Mouse (Mus musculus) midbrain, postnatal 0 days (tissue): Measurements from ENCODE around the gene Znfx1. TPM values are rescaled to one million over a fixed set of nuclear protein-coding genes. Genes with fewer than 3 reads are reported as not detected.

Source experiments
- ATAC-seq: fragments of 200-750 bp; cut with Nextera tagmentation; 2 replicates; pipeline ENCODE4 v1.8.0; 2017; ENCODE audit warnings: moderate number of reproducible peaks, mild to moderate bottlenecking, moderate TSS enrichment, moderate library complexity; ENCODE audit not compliant: low FRiP score
- DNase-seq: peaks from one replicate; pipeline ENCODE4 v3.0.0-alpha.2; 2015; ENCODE audit warnings: low spot score
- H3K27ac ChIP-seq: fragments of 300-500 bp; sonication (generic); 2 replicates; pipeline ENCODE4 v1.5.1; 2014; ENCODE audit warnings: low read depth, mild to moderate bottlenecking, low read length, mixed read lengths
- H3K27me3 ChIP-seq: fragments of 300-500 bp; sonication (generic); 2 replicates; pipeline ENCODE4 v1.6.1; 2014; ENCODE audit warnings: low read length, control low read depth, mixed read lengths; ENCODE audit not compliant: insufficient read depth
- H3K36me3 ChIP-seq: fragments of 300-500 bp; sonication (generic); 2 replicates; pipeline ENCODE4 v1.6.1; 2014; ENCODE audit warnings: low read length, control low read depth, mixed read lengths; ENCODE audit not compliant: insufficient read depth
- H3K4me1 ChIP-seq: fragments of 300-500 bp; sonication (generic); 2 replicates; pipeline ENCODE4 v1.6.1; 2014; ENCODE audit warnings: mild to moderate bottlenecking, control low read depth, antibody characterized with exemption, low read length, mixed read lengths; ENCODE audit not compliant: insufficient read depth
- H3K4me2 ChIP-seq: fragments of 300-500 bp; sonication (generic); 2 replicates; pipeline ENCODE4 v1.6.1; 2014; ENCODE audit warnings: low read depth, mild to moderate bottlenecking, low read length, mixed read lengths; ENCODE audit not compliant: poor library complexity, severe bottlenecking
- H3K4me3 ChIP-seq: fragments of 300-500 bp; sonication (generic); 2 replicates; pipeline ENCODE4 v1.5.1; 2014; ENCODE audit warnings: low read depth, mild to moderate bottlenecking, low read length, moderate library complexity
- H3K9ac ChIP-seq: fragments of 300-500 bp; sonication (generic); replicated peaks from 2 replicates; pipeline ENCODE4 v1.6.1; 2014; ENCODE audit warnings: mild to moderate bottlenecking, low read length, moderate library complexity, mixed read lengths; ENCODE audit not compliant: poor library complexity, severe bottlenecking
- H3K9me3 ChIP-seq: fragments of 300-500 bp; sonication (generic); 2 replicates; pipeline ENCODE4 v1.6.1; 2016; ENCODE audit warnings: low read length, control low read depth
- CTCF ChIP-seq: IDR thresholded peaks from 2 replicates; pipeline ENCODE4 v1.5.1; 2016; ENCODE audit warnings: antibody characterized with exemption, mild to moderate bottlenecking
- WGBS: fragments of 180-500 bp; shearing (Covaris S2); extraction: QIAGEN DNeasy Blood & Tissue Kit; methylation state at CpG from one replicate; pipeline ENCODE4 v1.1.7; 2014; 5-methylcytosine and 5-hydroxymethylcytosine counted together
- polyA plus RNA-seq: library from polyadenylated mRNA; unstranded; fragments of >200 nt; fragmentation: Nextera tagmentation; extraction: Ambion mirVana; gene quantifications from 2 replicates; pipeline ENCODE4 v1.2.1, GENCODE M21; 2015
- total RNA-seq: library from RNA; depleted of rRNA; stranded (reverse); fragments of >200 nt; gene quantifications from 2 replicates; pipeline ENCODE4 v1.2.3, GENCODE M21; 2014; rRNA removed

The Znfx1 gene
- total RNA-seq (28.4 and 32.2 TPM in 2 replicates), polyA plus RNA-seq (4.7 and 6.0 TPM in 2 replicates)

GRCm38 (mm10) chr2:167062965-167063880, at the start of gene Znfx1:
TSS of gene Znfx1 (minus strand) at chr2:167063015.
- WGBS = under 1% methylated on average over 56 of the region's 57 CpGs
- Histone ChIP-seq H3K27ac (peak within 1 kb of the TSS; percentile 84), H3K36me3 (peaks cover 9% of the 10 kb centered on the region), H3K9ac (peak within 1 kb of the TSS; percentile 93), H3K9me3 (no peaks in the 10 kb centered on the region), H3K27me3 (no peaks in the 10 kb centered on the region), H3K4me3 (peak within 1 kb of the TSS; percentile 91), H3K4me2 (peak within 1 kb of the TSS; percentile 86), H3K4me1 (peaks cover 11% of the 10 kb centered on the region; the same call in 1 of the 2 replicates)
- peak; percentile 96 for DNase-seq
- ATAC-seq = peak; percentile 92
- peak; percentile 44 for TF ChIP-seq CTCF

GRCm38 (mm10) chr2:167112259-167112658, 49.4 kb upstream of the Znfx1 start:
- H3K4me1 ChIP-seq = no peaks in the 10 kb centered on the region
- H3K27me3 ChIP-seq = no peaks in the 10 kb centered on the region
- TF ChIP-seq CTCF = no peak
- DNase-seq (peak; percentile 61), ATAC-seq (peak; percentile 48)
- H3K36me3 ChIP-seq = no peaks in the 10 kb centered on the region
- WGBS = 23% methylated on average over 7 of the region's 7 CpGs
- no peak overlapping the region for H3K4me3 ChIP-seq
- no peak overlapping the region for H3K9ac ChIP-seq
- H3K27ac ChIP-seq = no peak overlapping the region
- no peaks in the 10 kb centered on the region for H3K9me3 ChIP-seq
- H3K4me2 ChIP-seq = no peak overlapping the region

- TF ChIP-seq CTCF = no peak
- 79% methylated on average over 8 of the region's 8 CpGs for WGBS
- no peaks in the 10 kb centered on the region for H3K9me3 ChIP-seq
- H3K4me1 ChIP-seq = no peaks in the 10 kb centered on the region
- ATAC-seq (no peak), DNase-seq (no peak)
- H3K4me3 ChIP-seq = no peak overlapping the region
- no peak overlapping the region for H3K27ac ChIP-seq
- no peak overlapping the region for H3K9ac ChIP-seq
- H3K27me3 ChIP-seq = no peaks in the 10 kb centered on the region
- no peak overlapping the region for H3K4me2 ChIP-seq
- H3K36me3 ChIP-seq = peaks cover 13% of the 10 kb centered on the region
Measured at GRCm38 (mm10) chr2:167109506-167109905, 46.7 kb upstream of the Znfx1 start.

- 55% methylated on average over 7 of the region's 7 CpGs for WGBS
Measured at GRCm38 (mm10) chr2:167103546-167103945, 40.7 kb upstream of the Znfx1 start.

GRCm38 (mm10) chr2:167101743-167102441, 39.1 kb upstream of the Znfx1 start:
- Histone ChIP-seq H3K4me1 (no peaks in the 10 kb centered on the region), H3K27ac (no peak overlapping the region), H3K4me3 (no peak overlapping the region), H3K27me3 (no peaks in the 10 kb centered on the region), H3K9ac (no peak overlapping the region), H3K36me3 (peaks cover 29% of the 10 kb centered on the region), H3K4me2 (no peak overlapping the region), H3K9me3 (no peaks in the 10 kb centered on the region)
- no peak for ATAC-seq
- no peak for TF ChIP-seq CTCF
- WGBS = 84% methylated on average over 17 of the region's 17 CpGs
- no peak for DNase-seq

More at GRCm38 (mm10) chr2:167103546-167103945, 40.7 kb upstream of the Znfx1 start:
- no peak for TF ChIP-seq CTCF
- no peaks in the 10 kb centered on the region for H3K27me3 ChIP-seq
- H3K4me1 ChIP-seq = no peaks in the 10 kb centered on the region
- H3K27ac ChIP-seq = peak overlapping the region; percentile 27; the same call in 1 of the 2 replicates
- no peak for ATAC-seq
- peaks cover 29% of the 10 kb centered on the region for H3K36me3 ChIP-seq
- H3K4me2 ChIP-seq = no peak overlapping the region
- no peak for DNase-seq
- H3K4me3 ChIP-seq = no peak overlapping the region
- no peak overlapping the region for H3K9ac ChIP-seq
- no peaks in the 10 kb centered on the region for H3K9me3 ChIP-seq
